Mouse (Mus musculus) lung, postnatal 0 days (tissue): ENCODE data around the gene Calcrl.
"Not testable (repeated sequence)": the region's sequence is repeated elsewhere in the genome, so short reads cannot be mapped to it uniquely, and the experiment has no call there.

Source experiments
- CTCF ChIP-seq: IDR thresholded peaks from 2 replicates; pipeline ENCODE4 v1.5.1; 2016; ENCODE audit warnings: antibody characterized with exemption, mild to moderate bottlenecking
- EP300 ChIP-seq: IDR thresholded peaks from 2 replicates; pipeline ENCODE4 v1.6.1; 2016; ENCODE audit warnings: antibody characterized with exemption, mild to moderate bottlenecking, control low read depth

GRCm38 (mm10) chr2:84388537-84388936, 36.7 kb downstream of the Calcrl start:
- TF ChIP-seq EP300, CTCF: not testable (repeated sequence)
